Mouse (Mus musculus) mouse trophoblast stem cell (cell line): Measurements from ENCODE around the gene Calb2.

Experiments
- in situ Hi-C, 2 experiments: fragments of 300-500 bp; cut with MseI, MboI; formaldehyde crosslinking; loops; 2 replicates in 1 of 2; 3 replicates in 1 of 2; pipeline ENCODE4 v1.15.1; 2025

The Calb2 gene

DNA sequence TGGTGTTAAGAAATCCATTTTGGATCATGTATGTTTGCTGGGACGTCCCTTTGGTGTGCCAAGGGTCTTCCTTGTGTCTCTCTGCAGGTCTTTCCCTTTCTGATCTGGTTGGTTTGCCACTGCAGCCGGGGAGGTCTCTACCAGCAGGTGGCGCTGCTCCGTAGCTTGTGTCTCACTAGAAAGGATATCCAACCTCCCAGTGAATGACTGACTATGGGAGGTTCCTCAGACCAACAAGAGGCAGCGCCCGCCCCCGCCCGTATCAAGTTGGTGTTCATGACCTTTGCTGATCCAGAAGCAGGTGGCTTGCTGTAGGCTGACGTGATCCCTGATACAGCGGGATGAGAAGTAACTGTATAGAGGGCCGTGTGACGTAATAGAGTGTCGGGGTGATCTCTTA is 37.5 kb downstream of the Calb2 start:
- in situ Hi-C loops = no loop called here

DNA sequence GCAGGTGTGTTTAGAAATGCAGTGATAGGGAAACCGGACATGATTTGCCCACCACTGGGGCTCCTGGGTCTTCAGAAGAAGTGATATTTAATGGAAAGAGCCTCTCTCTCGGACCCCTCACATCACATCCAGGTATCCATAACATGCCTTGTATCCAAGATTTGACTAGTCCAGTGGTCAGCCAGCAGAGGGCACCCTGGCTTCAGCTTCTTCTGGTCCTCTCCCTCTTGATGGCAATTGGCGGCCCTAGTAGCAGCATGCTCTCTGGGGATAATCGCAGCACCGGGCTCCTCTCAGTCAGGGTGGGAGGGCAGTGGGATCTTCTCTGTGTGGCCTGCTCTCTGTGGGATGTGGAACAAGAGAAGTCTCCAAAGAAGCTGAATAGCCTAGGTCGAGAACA is 48.3 kb downstream of the Calb2 start:
- in situ Hi-C loops = no loop called here

DNA sequence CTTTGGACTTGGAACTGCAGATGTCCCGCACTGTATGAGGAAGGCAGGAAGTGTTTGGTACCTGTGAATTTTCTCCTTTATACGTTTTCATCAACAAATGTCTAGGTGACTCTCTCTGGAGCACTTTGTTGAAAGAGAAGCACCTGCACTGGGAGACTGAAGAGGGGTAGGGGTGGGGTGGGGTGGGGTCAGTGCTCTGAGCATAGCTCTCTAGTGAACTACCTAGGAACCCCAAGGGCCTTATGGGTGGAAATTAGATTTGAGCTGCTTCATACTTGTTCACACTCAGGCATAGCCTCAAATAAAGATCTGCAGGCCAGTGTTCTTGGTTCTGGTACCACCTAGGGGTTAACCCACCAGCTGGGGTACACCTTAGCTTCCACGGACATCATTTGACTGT is 65.4 kb downstream of the Calb2 start, which contains the start of gene Gm17720:
Gm17720 (minus strand) TSS at position 101 of the 400 bp plus-strand sequence.
- in situ Hi-C loops = no loop called here

DNA sequence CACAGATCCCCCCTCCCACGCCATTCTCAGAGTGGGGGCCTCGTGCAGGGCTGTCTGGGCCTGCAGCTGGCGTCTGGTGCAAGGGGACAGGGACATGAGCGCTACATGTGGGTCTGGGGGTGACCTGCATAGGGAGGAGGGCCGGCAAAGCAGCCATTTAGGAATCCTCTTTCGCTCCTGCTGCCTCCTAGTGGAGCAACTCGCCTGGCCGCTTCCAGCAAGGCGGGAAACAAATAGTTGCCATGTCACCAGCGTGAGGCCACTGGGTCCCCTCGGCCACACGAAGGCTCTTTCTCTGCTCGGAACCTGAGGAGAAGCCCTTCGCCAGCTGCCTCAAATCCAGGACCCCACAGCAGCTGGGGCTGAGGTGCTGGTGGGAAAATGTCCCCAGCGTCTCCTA is 66.3 kb downstream of the Calb2 start:
- in situ Hi-C loops = no loop called here

DNA sequence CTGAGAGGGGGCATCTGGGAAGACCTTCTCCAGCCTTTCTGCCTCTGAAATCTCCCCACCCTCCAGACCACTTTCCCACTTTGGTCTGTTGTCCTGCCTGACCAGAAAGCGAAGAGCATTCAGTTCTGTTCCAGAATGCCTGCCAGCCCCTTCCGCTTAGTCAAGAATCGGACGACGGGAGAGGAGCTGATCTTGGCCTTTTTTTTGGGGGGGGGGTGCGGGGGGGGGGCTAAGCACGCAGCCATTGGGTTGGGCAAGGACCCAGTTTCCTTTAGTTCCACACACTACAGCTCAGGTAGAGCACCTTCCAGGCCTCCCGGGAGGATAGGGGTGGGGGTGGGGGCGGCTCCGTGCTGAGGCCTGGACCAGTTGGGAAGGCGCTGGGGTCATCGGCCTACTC is 67.1 kb downstream of the Calb2 start, which contains the start of gene Gm21964:
Gm21964 (plus strand) TSS at position 301 of the 400 bp plus-strand sequence.
- in situ Hi-C loops = no loop called here

DNA sequence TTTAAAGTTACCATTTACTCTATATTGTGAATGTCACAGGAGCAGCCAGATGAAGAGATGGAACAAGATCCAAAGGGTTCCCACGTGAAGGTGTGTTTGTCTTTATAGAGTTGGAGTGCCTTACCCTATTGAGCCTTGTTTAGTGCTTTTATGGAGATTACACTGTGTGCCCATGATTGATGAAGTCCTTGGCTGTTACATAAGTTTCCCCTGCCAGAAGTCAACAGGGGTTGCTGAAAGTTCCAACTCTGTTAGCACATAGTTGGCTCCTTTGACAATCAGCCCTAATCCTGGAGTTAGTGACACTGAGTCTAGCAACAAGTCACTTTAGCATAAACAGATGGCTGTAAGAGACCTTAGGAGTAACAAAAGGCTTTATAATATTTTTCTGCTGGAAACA is 76.1 kb downstream of the Calb2 start:
- in situ Hi-C loops = no loop called here
